Mouse (Mus musculus) thymus, adult 2 months (tissue): ENCODE results near the gene Gm17581. TPM values are rescaled to one million over a fixed set of nuclear protein-coding genes. Genes with fewer than 3 reads are reported as not detected.
"Not testable (repeated sequence)": the region's sequence is repeated elsewhere in the genome, so short reads cannot be mapped to it uniquely, and the experiment has no call there.

ENCODE experiments used
- DNase-seq: peaks from one replicate; pipeline ENCODE4 v3.0.0; 2021
- H3K27ac ChIP-seq: fragments of 200-500 bp; 2 replicates; pipeline ENCODE4 v1.5.1; 2012; ENCODE audit warnings: low read length, control low read depth; ENCODE audit not compliant: control insufficient read depth, insufficient read depth
- H3K27me3 ChIP-seq: fragments of 200-500 bp; 2 replicates; pipeline ENCODE4 v1.6.1; 2012; ENCODE audit warnings: mild to moderate bottlenecking, low read length, moderate library complexity, mixed read lengths; ENCODE audit not compliant: control insufficient read depth, insufficient read depth
- H3K36me3 ChIP-seq: fragments of 200-500 bp; 2 replicates; pipeline ENCODE4 v1.6.1; 2012; ENCODE audit warnings: mild to moderate bottlenecking, low read length, moderate library complexity; ENCODE audit not compliant: control insufficient read depth, insufficient read depth
- H3K4me1 ChIP-seq: fragments of 200-500 bp; replicated peaks from 2 replicates; pipeline ENCODE4 v1.6.1; 2012; ENCODE audit warnings: low read length; ENCODE audit not compliant: control insufficient read depth, insufficient read depth
- H3K4me3 ChIP-seq: fragments of 200-500 bp; 2 replicates; pipeline ENCODE4 v1.5.1; 2012; ENCODE audit warnings: mild to moderate bottlenecking, low read length, control low read depth, moderate library complexity; ENCODE audit not compliant: control insufficient read depth, insufficient read depth
- CTCF ChIP-seq: fragments of 200-500 bp; IDR thresholded peaks from 2 replicates; pipeline ENCODE4 v1.5.1; 2012; ENCODE audit warnings: mild to moderate bottlenecking, control low read depth, low read length, moderate library complexity, borderline replicate concordance; ENCODE audit not compliant: control insufficient read depth, poor library complexity, insufficient read depth; ENCODE audit errors: extremely low read depth
- POLR2A ChIP-seq: fragments of 200-500 bp; IDR thresholded peaks from 2 replicates; pipeline ENCODE4 v1.6.1; 2012; ENCODE audit warnings: mild to moderate bottlenecking, low read length, control low read depth, moderate library complexity; ENCODE audit not compliant: control insufficient read depth, poor library complexity, insufficient read depth; ENCODE audit errors: extremely low read depth
- WGBS: fragments of 180-500 bp; shearing (Covaris S2); methylation state at CpG from one replicate; pipeline ENCODE4 v1.1.7; 2018; 5-methylcytosine and 5-hydroxymethylcytosine counted together
- polyA plus RNA-seq: library from polyadenylated mRNA; depleted of rRNA; stranded (reverse); fragments of >200 nt; gene quantifications from 2 replicates; pipeline ENCODE4 v1.2.3, GENCODE M21; 2012; rRNA removed

Gene Gm17581
- not detected in 2 replicates for polyA plus RNA-seq

- not testable (repeated sequence) for H3K4me3 ChIP-seq, H3K4me1 ChIP-seq, H3K27ac ChIP-seq, DNase-seq, H3K27me3 ChIP-seq, H3K36me3 ChIP-seq
- 96% methylated on average over 5 of the region's 5 CpGs for WGBS
These were observed at the start of gene Gm17581 for GRCm38 (mm10) chr2:155735766-155736165. TSS of gene Gm17581 (minus strand) at chr2:155735866.

GRCm38 (mm10) chr2:155784534-155784933, 48.9 kb upstream of the Gm17581 start:
- 82% methylated on average over 6 of the region's 6 CpGs for WGBS
- TF ChIP-seq POLR2A (no peak), CTCF (no peak)
- H3K36me3 ChIP-seq: no peaks in the 10 kb centered on the region
- no peaks in the 10 kb centered on the region; the same call in 1 of the 2 replicates for H3K27me3 ChIP-seq
- H3K27ac ChIP-seq: no peak overlapping the region
- H3K4me3 ChIP-seq: no peak overlapping the region
- H3K4me1 ChIP-seq: no peaks in the 10 kb centered on the region
- DNase-seq: no peak

GRCm38 (mm10) chr2:155779506-155779905, 43.8 kb upstream of the Gm17581 start:
- Histone ChIP-seq H3K4me3 (no peak overlapping the region), H3K27ac (no peak overlapping the region), H3K36me3 (no peaks in the 10 kb centered on the region), H3K27me3 (peaks cover 17% of the 10 kb centered on the region), H3K4me1 (peaks cover 5% of the 10 kb centered on the region; the same call in 1 of the 2 replicates)
- TF ChIP-seq POLR2A: no peak
- no peak for TF ChIP-seq CTCF
- no peak for DNase-seq
- 85% methylated on average over 3 of the region's 3 CpGs for WGBS

- WGBS: 49% methylated on average over 7 of the region's 7 CpGs
- DNase-seq: no peak
- no peak overlapping the region for H3K27ac ChIP-seq
- H3K27me3 ChIP-seq: peaks cover 17% of the 10 kb centered on the region
- no peak overlapping the region for H3K4me3 ChIP-seq
- H3K36me3 ChIP-seq: no peaks in the 10 kb centered on the region
- peaks cover 5% of the 10 kb centered on the region; the same call in 1 of the 2 replicates for H3K4me1 ChIP-seq
- TF ChIP-seq CTCF (no peak), POLR2A (no peak)
These were observed 43.4 kb upstream of the Gm17581 start for GRCm38 (mm10) chr2:155779066-155779465.

- TF ChIP-seq CTCF (no peak), POLR2A (no peak)
- WGBS: 80% methylated on average over 6 of the region's 6 CpGs
- no peak for DNase-seq
These were observed 42.3 kb upstream of the Gm17581 start for GRCm38 (mm10) chr2:155778004-155778403.

GRCm38 (mm10) chr2:155777688-155777985, 42.0 kb upstream of the Gm17581 start:
- TF ChIP-seq POLR2A: no peak
- TF ChIP-seq CTCF: no peak
- no peak overlapping the region for H3K27ac ChIP-seq
- WGBS: 87% methylated on average over 4 of the region's 4 CpGs
- peaks cover 20% of the 10 kb centered on the region for H3K27me3 ChIP-seq
- DNase-seq: no peak
- H3K4me1 ChIP-seq: peaks cover 5% of the 10 kb centered on the region; the same call in 1 of the 2 replicates
- H3K4me3 ChIP-seq: no peak overlapping the region
- no peaks in the 10 kb centered on the region for H3K36me3 ChIP-seq

More at GRCm38 (mm10) chr2:155778004-155778403, 42.3 kb upstream of the Gm17581 start:
- no peak overlapping the region for H3K27ac ChIP-seq
- peaks cover 20% of the 10 kb centered on the region for H3K27me3 ChIP-seq
- H3K4me3 ChIP-seq: no peak overlapping the region
- no peaks in the 10 kb centered on the region for H3K36me3 ChIP-seq
- peaks cover 5% of the 10 kb centered on the region; the same call in 1 of the 2 replicates for H3K4me1 ChIP-seq

GRCm38 (mm10) chr2:155776824-155777687, 41.4 kb upstream of the Gm17581 start:
- Histone ChIP-seq H3K36me3 (no peaks in the 10 kb centered on the region), H3K4me1 (peaks cover 5% of the 10 kb centered on the region; the same call in 1 of the 2 replicates), H3K27ac (no peak overlapping the region), H3K4me3 (no peak overlapping the region), H3K27me3 (peaks cover 20% of the 10 kb centered on the region)
- DNase-seq: no peak
- WGBS: 74% methylated on average over 10 of the region's 10 CpGs
- no peak for TF ChIP-seq POLR2A
